Mouse (Mus musculus) frontal cortex, postnatal 14 days (tissue): ENCODE measurements around the gene Ccs.

Experiments used
- DNase-seq, 2 experiments: peaks; one replicate each; pipeline ENCODE4 v3.0.0; 2022; ENCODE audit warnings: low spot score in 2 of 2

The Ccs gene

GRCm38 (mm10) chr19:4782891-4783290 is 56.2 kb downstream of the Ccs start:
- DNase-seq, result no peak
